Mouse (Mus musculus) urinary bladder, postnatal 14 days (tissue): ENCODE measurements around the gene Hoxa11.

Source experiments
- DNase-seq: peaks from one replicate; pipeline ENCODE4 v3.0.0; 2021; ENCODE audit warnings: low spot score

Hoxa11 gene

GRCm38 (mm10) chr6:52245757-52246142, at the start of gene Hoxa11:
TSS of gene Hoxa11 (minus strand) at chr6:52245810.
- peak; percentile 78 for DNase-seq

GRCm38 (mm10) chr6:52294616-52295015, 49.0 kb upstream of the Hoxa11 start:
- no peak for DNase-seq

GRCm38 (mm10) chr6:52292328-52292727, 46.7 kb upstream of the Hoxa11 start:
- no peak for DNase-seq

- DNase-seq, result peak; percentile 37
These were observed 45.6 kb upstream of the Hoxa11 start for GRCm38 (mm10) chr6:52291021-52291860.

- no peak for DNase-seq
These were observed 44.6 kb upstream of the Hoxa11 start for GRCm38 (mm10) chr6:52290186-52290585.

- DNase-seq, result no peak
These were observed 38.3 kb upstream of the Hoxa11 start for GRCm38 (mm10) chr6:52283896-52284295.

GRCm38 (mm10) chr6:52281084-52281483, 35.5 kb upstream of the Hoxa11 start:
- DNase-seq, result no peak

- no peak for DNase-seq
These were observed 31.3 kb upstream of the Hoxa11 start for GRCm38 (mm10) chr6:52276920-52277319.

GRCm38 (mm10) chr6:52276382-52276781, 30.8 kb upstream of the Hoxa11 start:
- no peak for DNase-seq

GRCm38 (mm10) chr6:52275563-52276280, 30.1 kb upstream of the Hoxa11 start:
- no peak for DNase-seq

- no peak for DNase-seq
These were observed 29.0 kb upstream of the Hoxa11 start for GRCm38 (mm10) chr6:52274576-52274975.

- no peak for DNase-seq
These were observed 28.2 kb upstream of the Hoxa11 start for GRCm38 (mm10) chr6:52273656-52274280.

GRCm38 (mm10) chr6:52272766-52273655, 27.4 kb upstream of the Hoxa11 start:
- no peak for DNase-seq

GRCm38 (mm10) chr6:52270494-52271480, 25.2 kb upstream of the Hoxa11 start:
- DNase-seq, result peak; percentile 78

GRCm38 (mm10) chr6:52268756-52269155, 23.1 kb upstream of the Hoxa11 start:
- no peak for DNase-seq

- no peak for DNase-seq
These were observed 22.7 kb upstream of the Hoxa11 start for GRCm38 (mm10) chr6:52268341-52268740.

GRCm38 (mm10) chr6:52267691-52268090, 22.1 kb upstream of the Hoxa11 start:
- DNase-seq, result no peak

GRCm38 (mm10) chr6:52267221-52267620, 21.6 kb upstream of the Hoxa11 start:
- DNase-seq, result no peak

- DNase-seq, result no peak
These were observed 21.0 kb upstream of the Hoxa11 start for GRCm38 (mm10) chr6:52266666-52266985.

GRCm38 (mm10) chr6:52265913-52266665, 20.5 kb upstream of the Hoxa11 start:
- DNase-seq, result no peak
